Mouse (Mus musculus): ENCODE measurements around the gene Myadm.

- TF ChIP-seq CTCF (IDR thresholded peaks at IDR 0.05; ENCODE audit: insufficient read depth, low read depth, low read length): no peak
- TF ChIP-seq POLR2A (IDR thresholded peaks at IDR 0.05; ENCODE audit: insufficient read depth, low read depth, low read length): no peak
Observed at GRCm38 (mm10) chr7:3306400-3306799, 17.5 kb downstream of the Myadm start.
